Mouse (Mus musculus): Measurements from ENCODE around the gene Klhl29.

DNA sequence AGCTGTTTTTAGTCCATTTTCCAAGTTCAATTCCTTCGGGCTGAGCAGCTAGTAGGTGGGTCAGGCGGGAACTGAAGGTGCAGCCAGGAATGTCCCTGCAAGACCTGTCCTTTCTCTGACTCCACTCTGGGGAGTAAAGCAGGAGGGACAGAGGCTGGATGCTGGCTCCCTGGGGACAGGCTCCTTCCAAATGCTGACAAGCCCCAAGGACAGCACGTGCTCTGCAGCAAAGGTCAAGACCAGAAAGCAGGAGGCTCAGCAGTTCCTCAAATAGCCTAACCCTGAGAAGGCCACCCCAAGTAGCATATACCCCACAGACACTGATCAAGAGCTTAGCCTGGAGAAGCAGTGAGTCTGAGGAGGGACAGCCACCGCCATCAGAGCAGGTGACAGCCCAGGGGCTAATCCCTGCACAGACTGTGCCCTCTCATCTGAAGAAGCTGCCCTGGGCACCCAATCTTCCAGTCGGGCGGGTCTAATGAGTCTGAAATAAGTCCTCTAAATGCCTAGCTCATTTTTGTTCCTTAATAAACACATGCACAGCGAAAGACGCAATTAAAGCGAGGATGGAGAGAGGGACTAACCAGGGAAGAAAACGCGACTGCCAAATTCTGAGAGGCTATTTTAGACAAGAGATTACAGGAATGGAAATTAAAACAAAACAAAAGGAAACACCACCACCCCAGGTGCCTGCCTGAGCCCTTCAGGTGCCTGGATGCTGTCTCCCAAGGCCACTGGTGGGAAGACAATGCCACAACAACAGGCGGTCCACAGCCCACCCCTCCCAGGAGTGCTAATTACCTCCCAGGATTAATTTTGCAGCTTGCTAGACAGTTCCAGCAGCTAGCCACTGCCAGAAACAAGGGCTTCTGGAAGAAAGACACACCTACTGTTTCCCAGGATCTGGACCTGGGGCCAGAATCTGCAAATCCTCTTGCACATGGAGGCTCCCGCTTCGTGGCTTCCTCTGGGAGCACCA is 148.5 kb downstream of the Klhl29 start:
- no peak for TF ChIP-seq CTCF (IDR thresholded peaks at IDR 0.05; ENCODE audit: control insufficient read depth, insufficient read depth, low read length)
- TF ChIP-seq POLR2A (IDR thresholded peaks at IDR 0.05; ENCODE audit: borderline replicate concordance, control insufficient read depth, low read depth, low read length), result no peak

Data from bone marrow, adult 2 months (tissue).